Mouse (Mus musculus): Measurements from ENCODE around the gene Hoxa1.

The Hoxa1 gene

GRCm38 (mm10) chr6:52157466-52158275, 446 bp downstream of the Hoxa1 start:
- no peak for DNase-seq

GRCm38 (mm10) chr6:52156551-52157200, 1.4 kb downstream of the Hoxa1 start:
- DNase-seq: no peak

GRCm38 (mm10) chr6:52155471-52155870, 2.6 kb downstream of the Hoxa1 start:
- DNase-seq: no peak

- no peak for DNase-seq
These were observed 4.1 kb downstream of the Hoxa1 start for GRCm38 (mm10) chr6:52154044-52154443.

GRCm38 (mm10) chr6:52153270-52153669, 4.8 kb downstream of the Hoxa1 start:
- no peak for DNase-seq

GRCm38 (mm10) chr6:52152226-52153193, 5.6 kb downstream of the Hoxa1 start:
- DNase-seq: no peak

GRCm38 (mm10) chr6:52151571-52151970, 6.5 kb downstream of the Hoxa1 start:
- DNase-seq: no peak

- no peak for DNase-seq
These were observed 7.6 kb downstream of the Hoxa1 start for GRCm38 (mm10) chr6:52150401-52150966.

- no peak for DNase-seq
These were observed 19.0 kb downstream of the Hoxa1 start for GRCm38 (mm10) chr6:52139115-52139514.

- DNase-seq: no peak
These were observed 19.5 kb downstream of the Hoxa1 start for GRCm38 (mm10) chr6:52138576-52138975.

- no peak for DNase-seq
These were observed 20.1 kb downstream of the Hoxa1 start for GRCm38 (mm10) chr6:52137841-52138535.

- DNase-seq: no peak
These were observed 34.4 kb downstream of the Hoxa1 start for GRCm38 (mm10) chr6:52123673-52124072.

GRCm38 (mm10) chr6:52121173-52121572, 36.9 kb downstream of the Hoxa1 start:
- no peak for DNase-seq

- no peak for DNase-seq
These were observed 39.0 kb downstream of the Hoxa1 start for GRCm38 (mm10) chr6:52118903-52119635.

GRCm38 (mm10) chr6:52115899-52116298, 42.2 kb downstream of the Hoxa1 start:
- DNase-seq: no peak

GRCm38 (mm10) chr6:52111846-52112245, 46.3 kb downstream of the Hoxa1 start:
- DNase-seq: no peak

- DNase-seq: no peak
These were observed 50.7 kb downstream of the Hoxa1 start for GRCm38 (mm10) chr6:52107400-52107799.

- DNase-seq: no peak
These were observed 51.4 kb downstream of the Hoxa1 start for GRCm38 (mm10) chr6:52106716-52107115.

- no peak for DNase-seq
These were observed 51.9 kb downstream of the Hoxa1 start for GRCm38 (mm10) chr6:52106178-52106577.

All from cerebellum, adult 11 months (tissue).